Mouse (Mus musculus): ENCODE data around the gene Dnajc30.

GRCm38 (mm10) chr5:135039541-135039940, 24.5 kb upstream of the Dnajc30 start:
- TF ChIP-seq POLR2A (IDR thresholded peaks at IDR 0.05; ENCODE audit: borderline replicate concordance, extremely low read depth, insufficient read depth, insufficient read length, poor library complexity, severe bottlenecking) (no peak), CTCF (IDR thresholded peaks at IDR 0.05; ENCODE audit: borderline replicate concordance, extremely low read depth, insufficient read depth, insufficient read length) (no peak)

All from brain, embryonic 14.5 days (tissue).